Mouse (Mus musculus) liver, embryonic 14.5 days (tissue): ENCODE measurements at regions not wholly inside any gene's neighbourhood (a gene's known extent, or its start where the extent isn't known, plus 50 kb on each side); places are given as distances from the start of the nearest gene placed in this dataset.

Experiments
- CTCF ChIP-seq: IDR thresholded peaks from 2 replicates; pipeline ENCODE4 v1.5.1; 2016; ENCODE audit warnings: antibody characterized with exemption, low read depth, control low read depth
- EP300 ChIP-seq: IDR thresholded peaks from 2 replicates; pipeline ENCODE4 v1.6.1; 2016; ENCODE audit warnings: antibody characterized with exemption, low read depth

- no peak for TF ChIP-seq CTCF
- TF ChIP-seq EP300: no peak
Observed at GRCm38 (mm10) chr14:104594851-104595250, 72.4 kb upstream of the Rnf219 start.
